Mouse (Mus musculus) G1E (cell line): ENCODE measurements at regions not wholly inside any gene's neighbourhood (a gene's known extent, or its start where the extent isn't known, plus 50 kb on each side); places are given as distances from the start of the nearest gene placed in this dataset.

ENCODE experiments used
- ATAC-seq: 2 replicates; pipeline ENCODE4 v1.8.0; 2016; ENCODE audit warnings: mild to moderate bottlenecking; ENCODE audit not compliant: insufficient number of reproducible peaks, poor library complexity, low FRiP score, severe bottlenecking; ENCODE audit errors: extremely low read depth
- DNase-seq: peaks from one replicate; pipeline ENCODE4 v3.0.0; 2012; ENCODE audit warnings: low spot score
- H3K27me3 ChIP-seq: 2 replicates; pipeline ENCODE4 v1.6.1; 2012; ENCODE audit warnings: mild to moderate bottlenecking, low read length, inconsistent platforms; ENCODE audit not compliant: insufficient read depth
- H3K36me3 ChIP-seq: replicated peaks from 2 replicates; pipeline ENCODE3; 2012; ENCODE audit warnings: mild to moderate bottlenecking, inconsistent platforms
- H3K4me1 ChIP-seq: 2 replicates; pipeline ENCODE4 v1.6.1; 2012; ENCODE audit warnings: low read depth, low read length, inconsistent platforms, mixed read lengths; ENCODE audit not compliant: insufficient read depth
- H3K4me3 ChIP-seq: 2 replicates; pipeline ENCODE4 v1.5.1; 2012; ENCODE audit warnings: low read depth, mild to moderate bottlenecking, inconsistent platforms, low read length, moderate library complexity, mixed read lengths
- H3K9me3 ChIP-seq: replicated peaks from 2 replicates; pipeline ENCODE4 v1.6.1; 2012; ENCODE audit warnings: inconsistent platforms
- CTCF ChIP-seq: IDR thresholded peaks from 2 replicates; pipeline ENCODE4 v1.5.1; 2012; ENCODE audit warnings: low read depth, low read length, inconsistent platforms, mixed read lengths
- GATA1 ChIP-seq: IDR thresholded peaks from 2 replicates; pipeline ENCODE4 v1.6.1; 2012; ENCODE audit warnings: borderline replicate concordance, low read length, inconsistent platforms, mixed read lengths
- GATA2 ChIP-seq: IDR thresholded peaks from 2 replicates; pipeline ENCODE4 v1.6.1; 2012; ENCODE audit warnings: low read depth, low read length, inconsistent platforms, borderline replicate concordance
- POLR2AphosphoS5 ChIP-seq: IDR thresholded peaks from 2 replicates; pipeline ENCODE4 v1.6.1; 2012; ENCODE audit warnings: low read depth, low read length, inconsistent platforms; ENCODE audit not compliant: insufficient replicate concordance
- TAL1 ChIP-seq: conservative IDR thresholded peaks from 2 replicates; pipeline ENCODE4 v1.6.1; 2012; ENCODE audit warnings: low read depth, low read length, inconsistent platforms, mixed read lengths

DNA sequence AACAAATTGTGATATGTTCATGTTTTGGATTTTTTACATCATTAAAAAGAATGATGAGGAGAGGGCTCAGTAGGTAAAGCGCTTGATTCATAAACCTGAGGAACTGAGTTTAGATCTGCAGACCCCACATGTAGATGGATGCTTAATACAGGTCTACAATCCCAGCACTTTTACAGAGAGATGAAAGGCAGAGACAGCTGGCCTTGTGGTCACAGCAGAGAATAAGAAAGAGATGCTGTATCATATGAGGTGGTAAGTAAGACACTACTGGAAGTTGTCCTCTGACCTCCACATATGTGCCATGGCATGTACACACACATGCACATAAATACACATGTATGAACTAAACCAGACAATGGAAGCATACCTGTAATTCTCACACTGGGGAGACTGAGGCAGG is 121.9 kb upstream of the Irf2bp2 start:
- peaks cover 4% of the 10 kb centered on the region for H3K27me3 ChIP-seq
- no peaks in the 10 kb centered on the region for H3K36me3 ChIP-seq
- no peak for TF ChIP-seq GATA2
- no peak for TF ChIP-seq CTCF
- no peak for TF ChIP-seq POLR2AphosphoS5
- no peak for TF ChIP-seq TAL1
- no peak for TF ChIP-seq GATA1
- DNase-seq = no peak
- no peaks in the 10 kb centered on the region for H3K9me3 ChIP-seq
- ATAC-seq = no peak
- no peak overlapping the region for H3K4me3 ChIP-seq
- H3K4me1 ChIP-seq = peaks cover 6% of the 10 kb centered on the region

DNA sequence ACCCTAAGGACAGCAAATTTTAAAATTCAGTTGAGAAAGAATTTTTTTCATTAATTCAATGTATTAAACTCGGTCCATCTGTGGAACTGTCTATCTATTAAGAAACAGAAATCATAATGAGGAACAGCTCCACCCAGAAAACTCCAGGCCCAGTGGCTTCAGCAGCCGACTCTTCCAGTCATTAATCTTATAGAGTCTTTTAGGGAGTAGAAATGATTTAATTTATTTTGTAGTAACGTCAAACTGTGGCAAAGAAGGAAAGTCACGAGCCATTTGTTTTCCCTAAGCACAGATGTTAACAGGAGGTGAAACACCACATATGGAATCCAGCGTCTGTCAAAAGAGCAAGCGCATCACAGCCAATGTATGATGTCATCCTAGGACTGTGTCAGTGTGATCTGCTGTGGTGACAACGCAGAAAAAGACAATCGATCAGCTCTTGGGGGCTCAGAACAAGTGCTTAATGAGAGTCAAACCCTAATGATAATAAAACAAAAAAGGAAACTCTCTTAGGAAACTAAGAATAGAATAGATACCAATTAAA is 119.9 kb upstream of the Irf2bp2 start:
- no peak for ATAC-seq
- H3K27me3 ChIP-seq = peaks cover 4% of the 10 kb centered on the region
- DNase-seq = no peak

GRCm38 (mm10) chr8:126713181-126713580 is 119.4 kb upstream of the Irf2bp2 start:
- Histone ChIP-seq H3K27me3 (peaks cover 4% of the 10 kb centered on the region), H3K4me3 (no peak overlapping the region), H3K9me3 (no peaks in the 10 kb centered on the region), H3K36me3 (no peaks in the 10 kb centered on the region), H3K4me1 (no peaks in the 10 kb centered on the region)
- TF ChIP-seq GATA1 = no peak
- TF ChIP-seq POLR2AphosphoS5 = no peak
- TF ChIP-seq TAL1 = no peak
- no peak for DNase-seq
- ATAC-seq = no peak

More for the DNA sequence above, 119.9 kb upstream of the Irf2bp2 start:
- Histone ChIP-seq H3K36me3 (no peaks in the 10 kb centered on the region), H3K4me1 (no peaks in the 10 kb centered on the region), H3K9me3 (no peaks in the 10 kb centered on the region), H3K4me3 (no peak overlapping the region)
- TF ChIP-seq GATA1 = no peak
- TF ChIP-seq POLR2AphosphoS5 = no peak
- no peak for TF ChIP-seq GATA2

DNA sequence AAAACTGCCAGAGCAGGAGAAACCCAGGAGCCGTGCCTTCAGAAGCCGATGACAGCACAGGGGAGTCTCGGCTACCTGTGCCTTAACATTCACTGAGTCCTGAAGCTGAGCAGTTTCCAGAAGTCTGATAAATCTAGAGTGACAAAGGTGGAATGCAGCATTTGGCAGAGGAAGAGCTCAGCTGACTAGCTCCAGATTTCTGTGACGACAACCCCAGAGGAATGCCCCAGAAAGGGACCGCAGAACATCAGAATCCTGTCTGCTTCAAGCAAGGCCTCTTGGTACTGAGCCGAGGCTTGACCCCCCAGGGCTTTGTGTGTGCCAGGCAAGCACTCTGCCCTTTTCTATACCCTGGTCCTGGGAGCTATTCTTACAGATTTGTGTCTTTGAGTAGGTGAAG is 119.0 kb upstream of the Irf2bp2 start:
- Histone ChIP-seq H3K4me1 (peaks cover under 1% of the 10 kb centered on the region; the same call in 1 of the 2 replicates), H3K36me3 (no peaks in the 10 kb centered on the region), H3K4me3 (no peak overlapping the region), H3K27me3 (peaks cover 2% of the 10 kb centered on the region), H3K9me3 (no peaks in the 10 kb centered on the region)
- no peak for ATAC-seq
- no peak for DNase-seq
- TF ChIP-seq GATA1 = no peak
- no peak for TF ChIP-seq POLR2AphosphoS5
- TF ChIP-seq TAL1 = no peak
- no peak for TF ChIP-seq GATA2
- no peak for TF ChIP-seq CTCF

DNA sequence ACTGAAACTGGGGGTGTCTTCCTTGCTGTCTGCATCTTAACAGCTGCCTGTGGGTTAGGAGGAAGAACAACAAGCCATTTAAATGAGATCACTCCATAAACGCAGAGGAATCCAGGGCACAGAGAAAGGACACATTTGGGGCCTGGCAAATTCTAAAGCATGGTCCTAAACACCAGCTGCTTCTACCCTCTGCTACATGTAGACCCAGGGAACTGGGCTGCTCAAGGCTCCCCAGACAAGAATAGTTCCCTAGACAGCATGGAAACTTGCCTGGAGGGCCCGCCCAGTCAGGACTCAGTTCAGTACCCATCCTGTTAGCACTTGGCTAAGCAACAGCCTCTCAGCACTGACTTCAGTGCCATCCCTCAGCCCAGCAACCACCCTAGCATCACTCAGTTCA is 115.2 kb upstream of the Irf2bp2 start:
- no peak for ATAC-seq
- H3K36me3 ChIP-seq = no peaks in the 10 kb centered on the region
- peaks cover 29% of the 10 kb centered on the region for H3K4me1 ChIP-seq
- no peaks in the 10 kb centered on the region for H3K9me3 ChIP-seq
- TF ChIP-seq GATA2 (no peak), POLR2AphosphoS5 (no peak), GATA1 (no peak), CTCF (no peak), TAL1 (no peak)
- H3K27me3 ChIP-seq = no peaks in the 10 kb centered on the region
- DNase-seq = no peak
- no peak overlapping the region for H3K4me3 ChIP-seq

DNA sequence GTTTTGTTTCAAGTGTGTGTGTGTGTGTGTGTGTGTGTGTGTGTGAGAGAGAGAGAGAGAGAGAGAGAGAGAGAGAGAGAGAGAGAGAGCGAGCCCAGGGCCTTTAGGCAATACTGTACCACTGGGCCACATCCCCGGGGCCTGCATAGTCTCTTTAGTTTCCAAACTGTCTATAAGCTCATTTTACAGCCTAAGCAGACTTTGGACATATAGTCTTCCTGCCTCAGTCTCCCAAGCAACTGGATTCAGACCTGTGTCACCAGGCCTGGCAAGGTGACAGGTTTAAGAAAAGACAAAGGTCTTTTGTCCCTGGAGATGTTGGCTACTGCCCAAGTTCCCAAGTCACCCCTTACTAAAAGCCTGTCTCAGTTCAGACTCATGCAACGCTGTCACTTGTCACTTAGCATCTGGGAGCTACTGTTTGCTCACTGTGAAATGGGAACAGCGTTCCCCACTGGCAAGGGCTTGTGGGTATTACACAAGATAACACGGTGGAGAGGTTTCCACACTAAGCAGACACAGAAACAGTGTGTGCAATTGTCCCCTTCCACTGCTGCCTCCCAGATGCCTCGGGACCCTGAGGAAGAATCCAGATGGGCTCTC is 113.6 kb upstream of the Irf2bp2 start:
- H3K4me1 ChIP-seq = peaks cover 32% of the 10 kb centered on the region
- ATAC-seq = no peak
- TF ChIP-seq TAL1 (no peak), CTCF (no peak), GATA1 (no peak), GATA2 (no peak), POLR2AphosphoS5 (no peak)
- H3K27me3 ChIP-seq = peaks cover 5% of the 10 kb centered on the region; the same call in 1 of the 2 replicates
- H3K4me3 ChIP-seq = no peak overlapping the region
- no peaks in the 10 kb centered on the region for H3K36me3 ChIP-seq
- DNase-seq = no peak
- no peaks in the 10 kb centered on the region for H3K9me3 ChIP-seq

GRCm38 (mm10) chr8:126706247-126706646 is 112.5 kb upstream of the Irf2bp2 start:
- TF ChIP-seq GATA2 = no peak
- no peak for TF ChIP-seq CTCF
- TF ChIP-seq TAL1 = no peak
- Histone ChIP-seq H3K36me3 (no peaks in the 10 kb centered on the region), H3K4me1 (peaks cover 34% of the 10 kb centered on the region), H3K4me3 (no peak overlapping the region), H3K9me3 (no peaks in the 10 kb centered on the region), H3K27me3 (peaks cover 5% of the 10 kb centered on the region; the same call in 1 of the 2 replicates)
- ATAC-seq (no peak), DNase-seq (no peak)
